Mouse (Mus musculus) midbrain, embryonic 16.5 days (tissue): ENCODE measurements around the gene Rapgef3. TPM values are rescaled to one million over a fixed set of nuclear protein-coding genes. Genes with fewer than 3 reads are reported as not detected.
A peak's percentile ranks its signal among the peaks of the same experiment; 100 is the strongest.

Experiments
- ATAC-seq: fragments of 200-750 bp; cut with Nextera tagmentation; 2 replicates; pipeline ENCODE4 v1.8.0; 2017; ENCODE audit warnings: moderate TSS enrichment
- H3K27ac ChIP-seq: fragments of 300-500 bp; sonication (generic); 2 replicates; pipeline ENCODE4 v1.5.1; 2014; ENCODE audit warnings: mild to moderate bottlenecking, low read length, mixed read lengths
- H3K27me3 ChIP-seq: fragments of 300-500 bp; sonication (generic); 2 replicates; pipeline ENCODE4 v1.6.1; 2014; ENCODE audit warnings: low read depth, low read length, mixed read lengths; ENCODE audit not compliant: control insufficient read depth, insufficient read depth
- H3K36me3 ChIP-seq: fragments of 300-500 bp; sonication (generic); 2 replicates; pipeline ENCODE4 v1.6.1; 2014; ENCODE audit warnings: mild to moderate bottlenecking, low read length, moderate library complexity, mixed read lengths; ENCODE audit not compliant: control insufficient read depth, insufficient read depth
- H3K4me1 ChIP-seq: fragments of 300-500 bp; sonication (generic); 2 replicates; pipeline ENCODE4 v1.6.1; 2014; ENCODE audit warnings: mild to moderate bottlenecking, low read length, mixed read lengths; ENCODE audit not compliant: control insufficient read depth, insufficient read depth
- H3K4me2 ChIP-seq: fragments of 300-500 bp; sonication (generic); 2 replicates; pipeline ENCODE4 v1.6.1; 2014; ENCODE audit warnings: mild to moderate bottlenecking, low read length, mixed read lengths
- H3K4me3 ChIP-seq: fragments of 300-500 bp; sonication (generic); 2 replicates; pipeline ENCODE4 v1.5.1; 2014; ENCODE audit warnings: low read depth, mild to moderate bottlenecking, low read length, moderate library complexity, mixed read lengths
- H3K9ac ChIP-seq: fragments of 300-500 bp; sonication (generic); 2 replicates; pipeline ENCODE4 v1.6.1; 2014; ENCODE audit warnings: low read depth, low read length, mixed read lengths
- H3K9me3 ChIP-seq: fragments of 300-500 bp; sonication (generic); replicated peaks from 2 replicates; pipeline ENCODE4 v1.6.1; 2014; ENCODE audit warnings: mild to moderate bottlenecking, low read length, mixed read lengths; ENCODE audit not compliant: control insufficient read depth, poor library complexity, severe bottlenecking
- WGBS: fragments of 180-500 bp; shearing (Covaris S2); extraction: QIAGEN DNeasy Blood & Tissue Kit; methylation state at CpG from one replicate; pipeline ENCODE4 v1.1.7; 2014; 5-methylcytosine and 5-hydroxymethylcytosine counted together
- polyA plus RNA-seq: library from polyadenylated mRNA; unstranded; fragments of >200 nt; fragmentation: Nextera tagmentation; extraction: Ambion mirVana; gene quantifications from 2 replicates; pipeline ENCODE4 v1.2.1, GENCODE M21; 2015

Rapgef3 gene
- polyA plus RNA-seq, 1 experiment from 2014 or later: 21.3 TPM

DNA sequence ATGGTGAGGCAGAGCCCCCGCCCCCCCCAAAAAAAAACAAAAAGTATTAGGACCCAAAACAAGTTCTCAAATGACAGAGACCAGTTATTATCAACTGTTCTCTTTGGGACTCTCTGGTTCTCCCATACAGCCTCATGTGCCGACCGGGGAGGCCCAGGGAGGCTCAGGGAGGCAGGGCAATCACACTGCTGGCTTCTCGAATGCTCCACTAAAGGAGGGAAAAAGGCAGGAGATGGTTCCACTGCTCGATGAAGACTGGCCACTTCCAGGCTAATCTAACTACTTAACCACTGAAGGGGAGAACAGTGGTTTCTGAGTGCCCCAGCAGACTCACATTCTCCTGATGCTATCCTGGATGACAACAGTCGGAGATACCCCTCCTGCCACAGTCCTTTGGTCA, 55.2 kb downstream of the Rapgef3 start:
- no peaks in the 10 kb centered on the region for H3K9me3 ChIP-seq
- H3K4me3 ChIP-seq: no peak overlapping the region
- no peaks in the 10 kb centered on the region for H3K27me3 ChIP-seq
- H3K4me1 ChIP-seq: no peaks in the 10 kb centered on the region
- no peak overlapping the region for H3K9ac ChIP-seq
- H3K36me3 ChIP-seq: no peaks in the 10 kb centered on the region
- 71% methylated on average over 6 of the region's 6 CpGs for WGBS
- H3K27ac ChIP-seq: no peak overlapping the region
- no peak overlapping the region for H3K4me2 ChIP-seq
- no peak for ATAC-seq

DNA sequence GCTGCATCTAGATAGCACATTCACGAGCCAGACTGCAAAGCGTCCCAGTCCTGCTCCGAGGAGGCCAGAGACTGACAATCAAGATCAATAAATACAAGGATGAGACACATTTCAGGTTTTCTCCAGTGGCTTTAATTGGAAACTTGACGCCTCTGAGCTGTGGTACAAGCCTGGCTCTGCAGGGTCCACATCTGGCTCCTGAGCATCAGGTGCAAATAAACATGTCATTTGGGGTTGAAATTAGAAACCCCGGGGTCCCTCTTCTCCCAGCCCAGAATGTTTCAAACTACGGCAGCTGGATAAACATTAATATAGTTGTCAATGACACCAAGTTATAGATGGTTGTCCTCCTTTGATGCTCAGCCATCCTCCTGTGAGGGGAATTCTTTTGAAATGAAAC, 56.9 kb downstream of the Rapgef3 start:
- Histone ChIP-seq H3K9me3 (no peaks in the 10 kb centered on the region), H3K4me1 (peaks cover 5% of the 10 kb centered on the region), H3K27ac (no peak overlapping the region), H3K27me3 (no peaks in the 10 kb centered on the region), H3K9ac (no peak overlapping the region), H3K4me2 (no peak overlapping the region), H3K4me3 (no peak overlapping the region), H3K36me3 (no peaks in the 10 kb centered on the region)
- WGBS: 72% methylated on average over 6 of the region's 6 CpGs
- no peak for ATAC-seq

DNA sequence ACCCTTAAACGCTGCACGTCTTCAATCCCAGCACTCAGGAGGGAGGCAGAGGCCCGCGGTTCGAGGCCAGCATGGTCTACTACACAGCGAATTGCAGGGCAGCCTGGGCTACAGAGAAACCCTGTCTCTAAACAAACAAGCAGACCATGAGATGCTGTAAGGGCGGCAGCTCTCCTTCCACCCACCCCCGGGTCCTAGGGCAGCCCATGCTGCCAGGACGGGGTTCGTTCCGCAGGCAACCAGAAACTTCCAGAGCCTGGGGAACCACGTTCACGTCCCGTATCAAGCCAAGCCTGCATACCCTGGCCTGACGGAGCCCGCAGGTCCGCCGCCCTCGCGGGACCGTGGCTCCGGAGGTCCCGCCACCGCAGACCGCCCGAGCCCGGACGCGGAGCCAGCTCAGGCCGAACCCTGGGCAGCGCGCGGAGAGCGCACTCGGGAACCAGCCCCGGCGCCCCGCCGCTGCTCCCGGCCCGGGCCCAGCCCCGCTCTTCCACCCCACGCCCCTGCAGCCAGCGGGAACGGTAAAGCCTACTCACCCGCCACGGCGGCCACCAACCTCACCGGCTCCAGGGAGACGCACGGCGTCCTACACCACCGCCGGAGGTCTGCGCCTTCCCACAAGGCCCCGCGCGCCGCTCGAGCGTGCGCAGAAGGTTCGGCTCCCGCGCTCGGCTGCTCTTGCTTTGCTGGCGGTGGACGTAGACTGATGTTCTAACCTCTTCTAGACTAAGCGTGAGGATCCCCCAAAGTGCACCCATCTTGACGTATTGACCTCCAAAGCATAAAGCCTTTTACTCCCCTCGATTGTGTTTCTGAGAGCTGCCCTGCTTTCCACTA, 62.3 kb downstream of the Rapgef3 start, which contains the start of gene Rpap3:
Rpap3 (minus strand) TSS at position 615 of the 840 bp plus-strand sequence.
- Histone ChIP-seq H3K4me2 (peak within 1 kb of the TSS; percentile 89), H3K27me3 (no peaks in the 10 kb centered on the region), H3K9me3 (no peaks in the 10 kb centered on the region), H3K27ac (peak within 1 kb of the TSS; percentile 77; the same call in 1 of the 2 replicates), H3K36me3 (peaks cover 15% of the 10 kb centered on the region), H3K9ac (peak within 1 kb of the TSS; percentile 98), H3K4me3 (peak within 1 kb of the TSS; percentile 100), H3K4me1 (peaks cover 11% of the 10 kb centered on the region)
- peak; percentile 93 for ATAC-seq
- WGBS: under 1% methylated on average over 58 of the region's 71 CpGs

- Histone ChIP-seq H3K27ac (no peak overlapping the region), H3K9me3 (no peaks in the 10 kb centered on the region), H3K27me3 (no peaks in the 10 kb centered on the region), H3K4me1 (no peaks in the 10 kb centered on the region), H3K4me3 (no peak overlapping the region), H3K36me3 (peaks cover 44% of the 10 kb centered on the region), H3K9ac (no peak overlapping the region), H3K4me2 (no peak overlapping the region)
- 87% methylated on average over 10 of the region's 10 CpGs for WGBS
- no peak for ATAC-seq
Measured at GRCm38 (mm10) chr15:97696616-97697015, 71.2 kb downstream of the Rapgef3 start.

Other genes with a start within 250 kb of the Rapgef3 start
- gene Rpap3, start 62.1 kb downstream of the Rapgef3 start, polyA plus RNA-seq: 37.3 and 41.9 TPM in 2 replicates
- gene Endou, start 36.6 kb downstream of the Rapgef3 start, polyA plus RNA-seq: 0.14 and 0.23 TPM in 2 replicates
- gene Slc48a1, start 10.5 kb upstream of the Rapgef3 start, polyA plus RNA-seq: 92.1 and 100 TPM in 2 replicates
- 28.6 and 31.5 TPM in 2 replicates for gene Hdac7, start 76.5 kb upstream of the Rapgef3 start, polyA plus RNA-seq
- 0.05 and 0.15 TPM in 2 replicates for gene Vdr, start 142.7 kb upstream of the Rapgef3 start, polyA plus RNA-seq
- 52.5 and 57.2 TPM in 2 replicates for gene Tmem106c, start 196.2 kb upstream of the Rapgef3 start, polyA plus RNA-seq
- 22.6 and 34.8 TPM in 2 replicates for gene Col2a1, start 236.7 kb upstream of the Rapgef3 start, polyA plus RNA-seq